16 mouse cellular contexts compared by ENCODE assay signal in the genomic region with DNA sequence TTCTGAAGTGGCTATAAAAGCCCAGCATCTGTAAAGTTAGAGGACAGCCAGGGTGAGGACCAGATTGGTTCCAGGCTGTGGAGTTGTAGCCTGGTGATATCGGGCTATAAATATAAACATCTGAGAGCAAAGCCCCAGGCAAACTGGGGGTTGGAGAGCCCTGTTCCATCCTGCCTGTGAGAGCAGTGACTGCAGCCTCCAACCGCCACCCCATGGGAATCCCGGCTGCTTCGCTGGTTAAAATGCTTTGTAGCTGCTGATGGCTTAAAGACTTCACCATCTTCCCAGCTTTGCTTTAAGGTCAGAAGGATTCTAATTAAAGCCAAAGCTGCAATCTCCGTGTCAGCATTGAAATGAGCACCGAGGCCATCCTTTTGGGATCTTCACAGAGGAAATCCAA. TPM values are rescaled to one million over a fixed set of nuclear protein-coding genes. Genes with fewer than 3 reads are reported as not detected.
A peak's percentile ranks its signal among the peaks of the same experiment; 100 is the strongest.
DNase-seq lines count a peak whose midpoint lies in the region; ATAC-seq and TF ChIP-seq lines count a peak whose summit lies in the region.
"Had no signal": no experiment of that assay in that cellular context is flagged by ENCODE, and none has a peak within 500 bp of the region (broad histone marks: within the 10 kb centered on the region; RNA-seq: fewer than 3 reads in every experiment).

No protein-coding gene starts in this region.

- DNase-seq in heart, adult 2 months, result peak in 1 of 2 experiments; percentile 33
- no peak for DNase-seq in heart, adult 8-10 months (ENCODE audit: low spot score)
- DNase-seq in brain, adult 2 months (ENCODE audit: low read depth, low spot score), result peak; percentile 65
- no peak for DNase-seq in forebrain, postnatal 0 days
- DNase-seq in limb, embryonic 14.5 days (ENCODE audit: low spot score), result no peak
- no peak for DNase-seq in cerebellum, adult 2 months
- DNase-seq in lung, adult 2 months, result no peak
- no peak for DNase-seq in spleen, postnatal 14 days (ENCODE audit: low spot score in 2 of 2)
- DNase-seq: adrenal gland, postnatal 25 days; layer of hippocampus, adult 9-11 months; right cerebral cortex, adult 18-20 months; thymus, postnatal 14 days had no signal

- H3K27ac ChIP-seq in heart, adult 2 months, result peak overlapping the region; percentile 48
- no peak overlapping the region for H3K27ac ChIP-seq in forebrain, postnatal 0 days (ENCODE audit: low read depth, low read length)
- no peak overlapping the region for H3K27ac ChIP-seq in limb, embryonic 14.5 days (replicated peaks; ENCODE audit: low read depth, low read length)
- no peak overlapping the region for H3K27ac ChIP-seq in cerebellum, adult 2 months (ENCODE audit: insufficient read depth, low read length)
- H3K27ac ChIP-seq: embryonic facial prominence, embryonic 15.5 days; intestine, embryonic 15.5 days; limb, embryonic 13.5 days had no signal

- no peak overlapping the region; the same call in 1 of the 2 replicates for H3K9ac ChIP-seq in heart, adult 2 months (ENCODE audit: low read depth, low read length)
- H3K9ac ChIP-seq in forebrain, postnatal 0 days, result no peak overlapping the region
- no peak overlapping the region for H3K9ac ChIP-seq in limb, embryonic 14.5 days (ENCODE audit: low read depth, low read length, severe bottlenecking)
- H3K9ac ChIP-seq: embryonic facial prominence, embryonic 15.5 days; intestine, embryonic 15.5 days; limb, embryonic 13.5 days had no signal

- H3K36me3 ChIP-seq in heart, adult 2 months (ENCODE audit: control insufficient read depth, insufficient read depth, low read length), result peaks cover 14% of the 10 kb centered on the region
- no peaks in the 10 kb centered on the region for H3K36me3 ChIP-seq in forebrain, postnatal 0 days (ENCODE audit: insufficient read depth)
- H3K36me3 ChIP-seq in limb, embryonic 14.5 days (ENCODE audit: control insufficient read depth, insufficient read depth, low read length), result no peaks in the 10 kb centered on the region
- H3K36me3 ChIP-seq: embryonic facial prominence, embryonic 15.5 days; intestine, embryonic 15.5 days; limb, embryonic 13.5 days had no signal

- WGBS in heart, adult 2 months, result 18% methylated on average over 6 of the region's 6 CpGs
- WGBS in forebrain, postnatal 0 days, result 38% methylated on average over 6 of the region's 6 CpGs
- WGBS in limb, embryonic 14.5 days, result 21% methylated on average over 6 of the region's 6 CpGs
- 48% methylated on average over 6 of the region's 6 CpGs for WGBS in cerebellum, adult 2 months
- WGBS in lung, adult 2 months, result 55% methylated on average over 6 of the region's 6 CpGs

- TF ChIP-seq EP300 in heart, adult 2 months (IDR thresholded peaks at IDR 0.05; ENCODE audit: insufficient read depth, low read depth, low read length), result no peak

- no peaks in the 10 kb centered on the region for H3K27me3 ChIP-seq in heart, adult 2 months (ENCODE audit: control insufficient read depth, insufficient read depth, low read length)
- no peaks in the 10 kb centered on the region for H3K27me3 ChIP-seq in forebrain, postnatal 0 days (ENCODE audit: insufficient read depth, low read length)
- no peaks in the 10 kb centered on the region for H3K27me3 ChIP-seq in limb, embryonic 14.5 days (ENCODE audit: control insufficient read depth, insufficient read depth, low read length)
- no peaks in the 10 kb centered on the region; the same call in 1 of the 2 replicates for H3K27me3 ChIP-seq in cerebellum, adult 2 months (ENCODE audit: control insufficient read depth, insufficient read depth, low read length)
- H3K27me3 ChIP-seq: embryonic facial prominence, embryonic 15.5 days; intestine, embryonic 15.5 days; limb, embryonic 13.5 days had no signal

- H3K4me3 ChIP-seq in heart, adult 2 months, result no peak overlapping the region
- H3K4me3 ChIP-seq in forebrain, postnatal 0 days (ENCODE audit: low read depth, low read length), result no peak overlapping the region
- H3K4me3 ChIP-seq in limb, embryonic 14.5 days (replicated peaks; ENCODE audit: low read length), result no peak overlapping the region
- H3K4me3 ChIP-seq in cerebellum, adult 2 months (replicated peaks; ENCODE audit: insufficient read depth, low read depth, low read length), result no peak overlapping the region
- H3K4me3 ChIP-seq in lung, adult 2 months (replicated peaks; ENCODE audit: extremely low read depth, low read depth, low read length), result no peak overlapping the region
- H3K4me3 ChIP-seq: embryonic facial prominence, embryonic 15.5 days; intestine, embryonic 15.5 days; limb, embryonic 13.5 days had no signal

- H3K9me3 ChIP-seq in forebrain, postnatal 0 days (ENCODE audit: low read length), result no peaks in the 10 kb centered on the region
- no peaks in the 10 kb centered on the region for H3K9me3 ChIP-seq in limb, embryonic 14.5 days (ENCODE audit: control insufficient read depth, low read length)
- H3K9me3 ChIP-seq: embryonic facial prominence, embryonic 15.5 days; intestine, embryonic 15.5 days; limb, embryonic 13.5 days had no signal

- intact Hi-C loops in heart, adult 2 months (cut with DNase I), result no loop called here

- H3K79me2 ChIP-seq in heart, adult 2 months (replicated peaks; ENCODE audit: control insufficient read depth, insufficient read depth, low read length), result peaks cover 2% of the 10 kb centered on the region; the same call in 1 of the 2 replicates

- H3K4me1 ChIP-seq in heart, adult 2 months (ENCODE audit: control insufficient read depth, insufficient read depth, low read length), result peaks cover 12% of the 10 kb centered on the region
- no peaks in the 10 kb centered on the region for H3K4me1 ChIP-seq in forebrain, postnatal 0 days (ENCODE audit: insufficient read depth)
- H3K4me1 ChIP-seq in limb, embryonic 14.5 days (ENCODE audit: control insufficient read depth, insufficient read depth, low read length), result peaks cover 7% of the 10 kb centered on the region; the same call in 1 of the 2 replicates
- H3K4me1 ChIP-seq in cerebellum, adult 2 months (ENCODE audit: control insufficient read depth, insufficient read depth, low read length), result no peaks in the 10 kb centered on the region
- no peaks in the 10 kb centered on the region; the same call in 1 of the 2 replicates for H3K4me1 ChIP-seq in lung, adult 2 months (ENCODE audit: control insufficient read depth, insufficient read depth, low read length)
- H3K4me1 ChIP-seq: embryonic facial prominence, embryonic 15.5 days; intestine, embryonic 15.5 days had no signal

- peak; percentile 40; the same call in 1 of the 2 replicates for TF ChIP-seq POLR2A in heart, adult 2 months (IDR thresholded peaks at IDR 0.05; ENCODE audit: insufficient read depth, low read depth, low read length)
- no peak for TF ChIP-seq POLR2A in limb, embryonic 14.5 days (IDR thresholded peaks at IDR 0.05; ENCODE audit: borderline replicate concordance, extremely low read depth, insufficient read depth, insufficient read length)
- no peak for TF ChIP-seq POLR2A in cerebellum, adult 2 months (IDR thresholded peaks at IDR 0.05; ENCODE audit: borderline replicate concordance, insufficient read depth, low read length)
- no peak for TF ChIP-seq POLR2A in lung, adult 2 months (IDR thresholded peaks at IDR 0.05; ENCODE audit: borderline replicate concordance, extremely low read depth, low read depth, low read length)

- no peak overlapping the region for H3K4me2 ChIP-seq in forebrain, postnatal 0 days (ENCODE audit: low read depth)
- H3K4me2 ChIP-seq in limb, embryonic 14.5 days (replicated peaks; ENCODE audit: low read depth, low read length, severe bottlenecking), result no peak overlapping the region
- H3K4me2 ChIP-seq: embryonic facial prominence, embryonic 15.5 days; intestine, embryonic 15.5 days; limb, embryonic 13.5 days had no signal

- TF ChIP-seq CTCF in heart, adult 2 months (IDR thresholded peaks at IDR 0.05), result no peak
- TF ChIP-seq CTCF in forebrain, postnatal 0 days (IDR thresholded peaks at IDR 0.05; ENCODE audit: low read depth), result no peak
- TF ChIP-seq CTCF in cerebellum, adult 2 months (IDR thresholded peaks at IDR 0.05; ENCODE audit: borderline replicate concordance, insufficient read depth, low read depth, low read length), result no peak
- no peak for TF ChIP-seq CTCF in lung, adult 2 months (IDR thresholded peaks at IDR 0.05; ENCODE audit: insufficient read depth, low read length)

- ATAC-seq in forebrain, postnatal 0 days, result peak; percentile 21; the same call in 1 of the 2 replicates
- 0 out of 2 replicates have a peak, but pooled peaks have one; percentile 26 for ATAC-seq in limb, embryonic 14.5 days (ENCODE audit: low FRiP score, low read depth)
- ATAC-seq: CD4-positive, CD25-positive, alpha-beta regulatory T cell, adult 4 months; intestine, embryonic 15.5 days had no signal

RNA-seq across cellular contexts. Expression of a gene that starts 32.2 kb away (rescaled TPM):
- total RNA-seq in heart, adult 2 months (2021), result 10 to 100 TPM; 26.3 to 27.1 TPM
- polyA plus RNA-seq in heart, adult 2 months (2012; rRNA removed), result 26.0 and 35.2 TPM in 2 replicates
- 10 to 100 TPM; 26.5 to 33.0 (median 29.5) TPM for total RNA-seq in heart, adult 8-10 months (2022)
- total RNA-seq in forebrain, postnatal 0 days (2014; rRNA removed), result 67.1 and 72.6 TPM in 2 replicates
- 25.9 and 35.6 TPM in 2 replicates for polyA plus RNA-seq in forebrain, postnatal 0 days (2015; fragmentation: Nextera tagmentation; extraction: Ambion mirVana)
- polyA plus RNA-seq in limb, embryonic 14.5 days (2012; rRNA removed), result 39.9 and 51.3 TPM in 2 replicates
- polyA plus RNA-seq in limb, embryonic 14.5 days (2014; fragmentation: Nextera tagmentation; extraction: Ambion mirVana), result 19.5 and 23.0 TPM in 2 replicates
- polyA plus RNA-seq in cerebellum, adult 2 months (2012; rRNA removed), result 12.8 and 13.6 TPM in 2 replicates
- polyA plus RNA-seq in lung, adult 2 months (2012; rRNA removed), result 94.1 and 96.9 TPM in 2 replicates
